In genomic region chr2:6267537-6267936, GRCm38 (mm10) we compare ENCODE assay signal across 8 mouse cellular contexts. TPM values are rescaled to one million over a fixed set of nuclear protein-coding genes. Genes with fewer than 3 reads are reported as not detected.
DNase-seq lines count a peak whose midpoint lies in the region; ATAC-seq lines count a peak whose summit lies in the region.

No protein-coding gene starts in this region.

- no peaks in the 10 kb centered on the region for H3K9me3 ChIP-seq in liver, embryonic 11.5 days (ENCODE audit: control insufficient read depth, low read length)
- H3K9me3 ChIP-seq in kidney, embryonic 16.5 days (ENCODE audit: low read length): peaks cover 5% of the 10 kb centered on the region; the same call in 1 of the 2 replicates
- no peaks in the 10 kb centered on the region; the same call in 1 of the 2 replicates for H3K9me3 ChIP-seq in lung, embryonic 15.5 days

- H3K4me3 ChIP-seq in liver, embryonic 11.5 days (ENCODE audit: low read depth, low read length): no peak overlapping the region
- H3K4me3 ChIP-seq in kidney, embryonic 16.5 days (ENCODE audit: low read length): no peak overlapping the region
- no peak overlapping the region for H3K4me3 ChIP-seq in lung, embryonic 15.5 days

- no peak overlapping the region for H3K27ac ChIP-seq in liver, embryonic 11.5 days (ENCODE audit: low read depth, low read length)
- no peak overlapping the region for H3K27ac ChIP-seq in kidney, embryonic 16.5 days (ENCODE audit: low read length)
- H3K27ac ChIP-seq in lung, embryonic 15.5 days: no peak overlapping the region

- 0 out of 2 replicates have a peak, but pooled peaks cover 5% of the 10 kb centered on the region for H3K27me3 ChIP-seq in liver, embryonic 11.5 days (replicated peaks; ENCODE audit: control insufficient read depth, insufficient read depth, low read length)
- no peaks in the 10 kb centered on the region for H3K27me3 ChIP-seq in kidney, embryonic 16.5 days (ENCODE audit: insufficient read depth, low read length)
- H3K27me3 ChIP-seq in lung, embryonic 15.5 days: no peaks in the 10 kb centered on the region

- H3K36me3 ChIP-seq in liver, embryonic 11.5 days (ENCODE audit: control insufficient read depth, insufficient read depth, low read length): no peaks in the 10 kb centered on the region
- no peaks in the 10 kb centered on the region for H3K36me3 ChIP-seq in kidney, embryonic 16.5 days (ENCODE audit: insufficient read depth, low read length)
- H3K36me3 ChIP-seq in lung, embryonic 15.5 days: no peaks in the 10 kb centered on the region

- ATAC-seq in liver, embryonic 11.5 days (replicated peaks; ENCODE audit: low FRiP score): no peak
- 0 out of 2 replicates have a peak, but pooled peaks have one; percentile 57 for ATAC-seq in kidney, embryonic 16.5 days (ENCODE audit: low FRiP score, low TSS enrichment)
- ATAC-seq in lung, embryonic 15.5 days (ENCODE audit: borderline replicate concordance, extremely low read depth, low FRiP score, low TSS enrichment): peak; percentile 55; the same call in 1 of the 2 replicates
- ATAC-seq in activated CD4-positive, CD25-positive, alpha-beta regulatory T cell, adult 4 months: no peak

- WGBS in liver, embryonic 11.5 days: 38% methylated on average over 9 of the region's 9 CpGs
- 21% methylated on average over 9 of the region's 9 CpGs for WGBS in kidney, embryonic 16.5 days
- 16% methylated on average over 9 of the region's 9 CpGs for WGBS in lung, embryonic 15.5 days

- no peak overlapping the region for H3K4me2 ChIP-seq in liver, embryonic 11.5 days
- H3K4me2 ChIP-seq in kidney, embryonic 16.5 days (replicated peaks; ENCODE audit: low read depth, low read length): no peak overlapping the region
- H3K4me2 ChIP-seq in lung, embryonic 15.5 days: no peak overlapping the region

- no peak overlapping the region for H3K9ac ChIP-seq in liver, embryonic 11.5 days (ENCODE audit: low read depth, low read length)
- H3K9ac ChIP-seq in kidney, embryonic 16.5 days (replicated peaks; ENCODE audit: low read length): no peak overlapping the region
- H3K9ac ChIP-seq in lung, embryonic 15.5 days: no peak overlapping the region

- peak; percentile 50 for DNase-seq in liver
- DNase-seq in liver, embryonic 11.5 days (ENCODE audit: low spot score): no peak
- peak; percentile 35 to 71 for DNase-seq in cerebellum, postnatal 25 days
- DNase-seq in heart, adult 9 months (ENCODE audit: low spot score in 2 of 2): peak; percentile 26 to 31
- DNase-seq in retina, postnatal 1 day: peak; percentile 52

- peaks cover 23% of the 10 kb centered on the region for H3K4me1 ChIP-seq in liver, embryonic 11.5 days (replicated peaks; ENCODE audit: control insufficient read depth, insufficient read depth, low read length)
- peaks cover 10% of the 10 kb centered on the region for H3K4me1 ChIP-seq in kidney, embryonic 16.5 days (ENCODE audit: insufficient read depth, low read length)
- H3K4me1 ChIP-seq in lung, embryonic 15.5 days: peaks cover 22% of the 10 kb centered on the region

RNA-seq across cellular contexts. Expression of gene Echdc3, which starts 54.7 kb away (rescaled TPM):
- 5.3 and 6.4 TPM in 2 replicates for polyA plus RNA-seq in liver, embryonic 11.5 days (2014; fragmentation: Nextera tagmentation; extraction: Ambion mirVana)
- polyA plus RNA-seq in kidney, embryonic 16.5 days (2015; fragmentation: Nextera tagmentation; extraction: Ambion mirVana): 9.9 and 10.6 TPM in 2 replicates
- polyA plus RNA-seq in lung, embryonic 15.5 days (2015; fragmentation: Nextera tagmentation; extraction: Ambion mirVana): 9.6 and 9.7 TPM in 2 replicates
- not detected for polyA plus RNA-seq in activated CD4-positive, CD25-positive, alpha-beta regulatory T cell, adult 4 months (2017; shearing (Covaris generic))

RNA-seq across cellular contexts. Expression of gene Usp6nl, which starts 54.9 kb away (rescaled TPM):
- 8.5 and 10.6 TPM in 2 replicates for polyA plus RNA-seq in liver, embryonic 11.5 days (2014; fragmentation: Nextera tagmentation; extraction: Ambion mirVana)
- 8.6 and 8.8 TPM in 2 replicates for polyA plus RNA-seq in kidney, embryonic 16.5 days (2015; fragmentation: Nextera tagmentation; extraction: Ambion mirVana)
- polyA plus RNA-seq in lung, embryonic 15.5 days (2015; fragmentation: Nextera tagmentation; extraction: Ambion mirVana): 12.4 and 13.0 TPM in 2 replicates
- polyA plus RNA-seq in activated CD4-positive, CD25-positive, alpha-beta regulatory T cell, adult 4 months (2017; shearing (Covaris generic)): 1 to 10 TPM; 6.1 to 7.1 TPM

Comparison
In these comparisons a context has a peak if more than half of its experiments do, and no peak if none do; other contexts are left out.
1. ATAC-seq: peak in kidney, embryonic 16.5 days (single experiment) and lung, embryonic 15.5 days (single experiment); none in liver, embryonic 11.5 days (single experiment) and activated CD4-positive, CD25-positive, alpha-beta regulatory T cell, adult 4 months (single experiment).